Mouse (Mus musculus) neural tube, embryonic 13.5 days (tissue): ENCODE results near the gene Cep104. TPM values are rescaled to one million over a fixed set of nuclear protein-coding genes. Genes with fewer than 3 reads are reported as not detected.
A peak's percentile ranks its signal among the peaks of the same experiment; 100 is the strongest.

Experiments used
- ATAC-seq: fragments of 200-750 bp; cut with Nextera tagmentation; 2 replicates; pipeline ENCODE4 v1.8.0; 2017; ENCODE audit warnings: low read depth, mild to moderate bottlenecking, moderate TSS enrichment, moderate library complexity
- H3K27ac ChIP-seq: fragments of 300-500 bp; sonication (generic); replicated peaks from 2 replicates; pipeline ENCODE4 v1.5.1; 2015; ENCODE audit warnings: moderate library complexity, mild to moderate bottlenecking, inconsistent platforms
- H3K27me3 ChIP-seq: fragments of 300-500 bp; sonication (generic); 2 replicates; pipeline ENCODE4 v1.6.1; 2015; ENCODE audit warnings: mild to moderate bottlenecking, inconsistent platforms
- H3K36me3 ChIP-seq: fragments of 300-500 bp; sonication (generic); 2 replicates; pipeline ENCODE4 v1.6.1; 2015; ENCODE audit warnings: mild to moderate bottlenecking, inconsistent platforms
- H3K4me1 ChIP-seq: fragments of 300-500 bp; sonication (generic); replicated peaks from 2 replicates; pipeline ENCODE4 v1.6.1; 2015; ENCODE audit warnings: inconsistent platforms
- H3K4me2 ChIP-seq: fragments of 300-500 bp; sonication (generic); 2 replicates; pipeline ENCODE4 v1.6.1; 2015; ENCODE audit warnings: inconsistent platforms, mild to moderate bottlenecking, moderate library complexity
- H3K4me3 ChIP-seq: fragments of 300-500 bp; sonication (generic); 2 replicates; pipeline ENCODE4 v1.5.1; 2015; ENCODE audit warnings: mild to moderate bottlenecking, inconsistent platforms
- H3K9ac ChIP-seq: fragments of 300-500 bp; sonication (generic); 2 replicates; pipeline ENCODE4 v1.6.1; 2015; ENCODE audit warnings: moderate library complexity, mild to moderate bottlenecking, inconsistent platforms
- H3K9me3 ChIP-seq: fragments of 300-500 bp; sonication (generic); 2 replicates; pipeline ENCODE4 v1.6.1; 2016; ENCODE audit warnings: inconsistent platforms
- WGBS: fragments of 180-500 bp; shearing (Covaris S2); methylation state at CpG from one replicate; pipeline ENCODE4 v1.1.7; 2015; 5-methylcytosine and 5-hydroxymethylcytosine counted together
- polyA plus RNA-seq: library from polyadenylated mRNA; unstranded; fragments of >200 nt; fragmentation: Nextera tagmentation; extraction: Ambion mirVana; gene quantifications from 2 replicates; pipeline ENCODE4 v1.2.1, GENCODE M21; 2015

The Cep104 gene
- polyA plus RNA-seq, result 16.4 and 19.8 TPM in 2 replicates

DNA sequence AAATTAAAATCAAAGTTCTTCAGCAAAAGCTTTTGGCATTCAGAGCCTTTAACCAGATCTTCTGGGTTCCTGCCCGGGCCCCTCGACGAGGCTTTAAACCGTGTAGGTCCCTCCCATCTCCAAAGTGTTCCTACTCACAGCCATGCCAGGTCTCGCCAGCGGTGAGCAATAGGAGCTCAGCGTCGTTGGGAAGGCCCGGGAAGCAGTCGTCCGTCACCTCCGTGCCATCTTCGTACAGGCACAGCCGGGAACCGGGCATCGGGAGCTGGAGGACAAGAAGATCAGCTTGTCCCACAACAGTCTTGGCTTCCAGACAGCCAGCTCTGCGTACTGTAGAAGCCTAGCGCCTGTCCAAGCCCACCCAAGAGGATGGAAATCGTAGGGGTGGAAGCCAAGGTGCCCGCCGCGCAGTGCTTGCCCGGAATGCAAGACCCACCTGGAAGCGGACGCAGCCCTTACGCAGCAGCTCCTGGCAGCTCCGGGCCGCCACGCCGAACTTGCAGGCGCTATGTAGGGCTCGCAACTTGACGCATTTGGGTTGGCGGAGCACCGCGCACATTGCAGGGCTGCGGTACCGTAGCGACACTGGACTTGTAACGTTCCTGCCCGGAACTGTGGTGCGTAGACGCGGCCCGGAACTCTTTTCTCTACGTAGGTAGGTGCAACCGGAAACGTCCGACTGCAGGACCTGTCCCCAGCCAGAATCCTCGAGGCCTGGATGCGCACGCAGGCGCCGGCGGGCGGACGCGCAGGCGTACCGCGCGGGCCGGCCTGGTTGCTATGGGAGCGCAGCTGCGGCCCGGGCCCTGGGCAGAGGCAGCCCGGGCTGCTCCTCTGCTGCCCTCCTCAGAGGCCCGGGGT is at the start of gene Cep104, which contains the start of gene Dffb:
Cep104 (plus strand) TSS at position 764 of the 861 bp plus-strand sequence.
Dffb (minus strand) TSS at position 696 of the 861 bp plus-strand sequence.
- H3K9me3 ChIP-seq, result no peaks in the 10 kb centered on the region
- 2% methylated on average over 68 of the region's 68 CpGs for WGBS
- peak within 1 kb of the TSS; percentile 82 for H3K27ac ChIP-seq
- peak within 1 kb of the TSS; percentile 95 for H3K4me3 ChIP-seq
- peak; percentile 98 for ATAC-seq
- H3K36me3 ChIP-seq, result peaks cover 35% of the 10 kb centered on the region
- peak within 1 kb of the TSS; percentile 97 for H3K4me2 ChIP-seq
- peak within 1 kb of the TSS; percentile 93 for H3K9ac ChIP-seq
- peaks cover 45% of the 10 kb centered on the region for H3K4me1 ChIP-seq
- no peaks in the 10 kb centered on the region for H3K27me3 ChIP-seq

DNA sequence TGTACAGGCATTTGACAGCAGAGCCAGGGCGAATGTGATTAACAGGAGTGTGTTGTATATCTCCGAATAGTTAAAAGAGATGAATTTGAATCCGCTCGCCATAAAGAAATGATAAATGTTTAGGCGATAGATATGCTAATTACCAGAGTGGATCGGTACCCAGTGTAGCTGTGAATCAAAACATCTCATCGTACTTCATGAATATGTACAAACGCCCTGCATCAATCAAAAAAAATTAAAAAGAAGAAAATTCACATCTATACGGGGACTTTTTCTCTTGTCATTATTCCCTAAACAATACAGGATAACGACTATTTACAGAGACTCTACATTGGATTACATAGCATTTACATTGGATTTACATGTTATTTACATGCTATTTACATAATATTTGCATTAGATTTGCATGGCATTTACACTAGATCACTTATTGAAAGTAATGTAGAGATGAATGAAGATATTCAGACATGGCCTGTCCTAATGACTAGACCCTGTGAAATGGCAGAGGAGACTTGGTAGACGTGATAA is 46.2 kb upstream of the Cep104 start:
- no peaks in the 10 kb centered on the region for H3K9me3 ChIP-seq
- ATAC-seq, result no peak
- 58% methylated on average over 11 of the region's 11 CpGs for WGBS
- H3K27ac ChIP-seq, result no peak overlapping the region
- H3K4me1 ChIP-seq, result peaks cover 9% of the 10 kb centered on the region; the same call in 1 of the 2 replicates
- no peaks in the 10 kb centered on the region for H3K36me3 ChIP-seq
- no peaks in the 10 kb centered on the region for H3K27me3 ChIP-seq
- no peak overlapping the region for H3K4me3 ChIP-seq
- H3K9ac ChIP-seq, result no peak overlapping the region
- no peak overlapping the region for H3K4me2 ChIP-seq

DNA sequence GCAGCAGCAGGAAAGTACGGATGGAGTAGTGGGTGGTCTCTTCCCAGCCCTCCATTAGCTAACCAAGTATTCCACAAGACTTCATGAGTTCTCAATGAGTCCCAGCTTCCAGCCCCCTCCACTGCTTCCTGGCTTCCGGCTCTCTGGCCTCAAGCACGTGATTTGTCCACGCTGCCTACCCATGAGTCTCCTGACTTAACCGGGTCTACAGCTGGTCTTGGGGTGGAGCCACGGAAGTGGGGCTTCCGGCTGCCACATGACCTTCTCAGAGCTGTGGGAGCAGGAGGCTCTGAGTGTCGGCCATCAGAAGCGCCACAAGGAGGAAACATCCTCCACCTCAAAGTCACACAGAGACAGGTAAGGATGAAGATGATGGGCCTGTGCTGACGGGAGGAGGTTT is 45.6 kb upstream of the Cep104 start:
- WGBS, result 74% methylated on average over 10 of the region's 10 CpGs
- 0 out of 2 replicates have a peak overlapping the region, but pooled peaks have one; percentile 9 for H3K27ac ChIP-seq
- no peak overlapping the region for H3K4me3 ChIP-seq
- no peak for ATAC-seq
- H3K4me2 ChIP-seq, result no peak overlapping the region
- H3K4me1 ChIP-seq, result peaks cover 9% of the 10 kb centered on the region; the same call in 1 of the 2 replicates
- H3K9ac ChIP-seq, result no peak overlapping the region
- H3K27me3 ChIP-seq, result no peaks in the 10 kb centered on the region
- no peaks in the 10 kb centered on the region for H3K9me3 ChIP-seq
- H3K36me3 ChIP-seq, result no peaks in the 10 kb centered on the region

DNA sequence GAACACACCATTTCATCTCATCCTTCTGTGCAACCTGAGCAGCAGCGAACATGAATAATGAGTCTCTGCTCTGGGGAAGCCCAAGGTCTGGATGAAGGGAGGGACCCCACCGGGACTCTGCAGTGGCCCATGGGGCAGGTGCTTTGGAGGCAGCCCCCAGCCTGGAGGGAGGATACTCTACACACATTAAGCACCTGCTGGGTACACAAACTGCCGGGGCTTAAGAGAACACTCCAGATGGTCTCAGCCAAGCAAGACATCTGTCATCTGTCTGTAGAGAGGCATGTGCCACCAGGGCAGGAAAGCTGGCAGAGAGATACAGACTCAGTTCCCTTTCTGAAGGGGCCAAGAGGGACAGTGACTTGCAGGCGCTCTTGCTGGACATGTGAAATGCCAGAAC is 45.1 kb upstream of the Cep104 start:
- Histone ChIP-seq H3K27ac (0 out of 2 replicates have a peak overlapping the region, but pooled peaks have one; percentile 9), H3K4me2 (no peak overlapping the region), H3K4me3 (no peak overlapping the region), H3K36me3 (no peaks in the 10 kb centered on the region), H3K9me3 (no peaks in the 10 kb centered on the region), H3K4me1 (peaks cover 9% of the 10 kb centered on the region; the same call in 1 of the 2 replicates), H3K9ac (no peak overlapping the region), H3K27me3 (no peaks in the 10 kb centered on the region)
- no peak for ATAC-seq
- 54% methylated on average over 4 of the region's 4 CpGs for WGBS

DNA sequence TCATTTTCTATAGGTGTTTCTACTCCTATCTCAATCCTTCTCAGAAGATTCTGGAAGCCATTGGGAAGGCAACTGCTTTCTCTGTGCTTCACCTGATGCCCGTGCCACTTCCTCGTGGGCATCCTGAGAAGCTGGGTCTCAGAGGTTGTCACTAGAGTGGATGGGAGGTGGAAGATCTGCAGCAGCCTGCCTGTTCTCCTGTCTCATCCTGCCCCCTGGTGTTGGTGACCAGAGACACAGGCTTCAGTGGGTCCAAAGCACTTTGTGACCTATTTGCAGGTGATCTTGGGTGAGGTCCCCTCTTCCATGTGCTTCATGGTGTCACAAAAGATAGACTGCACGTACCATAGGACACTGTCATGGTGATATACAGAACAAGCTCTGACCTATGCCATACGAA is 31.8 kb upstream of the Cep104 start:
- Histone ChIP-seq H3K9ac (no peak overlapping the region), H3K4me2 (no peak overlapping the region), H3K27me3 (peaks cover 19% of the 10 kb centered on the region), H3K27ac (no peak overlapping the region), H3K9me3 (no peaks in the 10 kb centered on the region), H3K4me1 (peaks cover 29% of the 10 kb centered on the region), H3K4me3 (no peak overlapping the region), H3K36me3 (no peaks in the 10 kb centered on the region)
- WGBS, result 65% methylated on average over 4 of the region's 4 CpGs
- no peak for ATAC-seq

DNA sequence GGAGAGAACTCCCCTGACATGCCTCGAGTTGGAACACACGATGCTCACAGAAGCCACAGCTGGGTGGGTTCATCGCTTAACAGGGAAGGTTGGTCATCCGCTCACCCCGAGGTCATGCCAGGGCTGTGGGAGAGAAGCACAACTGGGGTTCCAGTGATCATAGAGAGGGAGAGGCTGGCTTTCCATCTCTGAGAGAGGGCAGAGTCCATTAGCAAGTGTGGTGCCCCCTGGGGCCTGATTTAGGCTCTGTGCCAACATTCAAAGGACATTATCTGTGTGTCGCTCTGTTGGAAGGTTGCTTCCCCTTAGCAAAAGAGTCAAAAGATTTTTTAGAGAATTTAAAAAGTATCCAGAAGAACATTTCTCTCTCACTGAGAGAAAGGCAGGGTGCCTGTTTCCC is 30.7 kb upstream of the Cep104 start:
- H3K4me2 ChIP-seq, result no peak overlapping the region
- H3K27me3 ChIP-seq, result peaks cover 23% of the 10 kb centered on the region
- H3K27ac ChIP-seq, result no peak overlapping the region
- 50% methylated on average over 6 of the region's 6 CpGs for WGBS
- no peak overlapping the region for H3K4me3 ChIP-seq
- 0 out of 2 replicates have a peak overlapping the region, but pooled peaks have one; percentile 9 for H3K9ac ChIP-seq
- no peak for ATAC-seq
- H3K4me1 ChIP-seq, result peaks cover 29% of the 10 kb centered on the region
- no peaks in the 10 kb centered on the region for H3K36me3 ChIP-seq
- H3K9me3 ChIP-seq, result no peaks in the 10 kb centered on the region

DNA sequence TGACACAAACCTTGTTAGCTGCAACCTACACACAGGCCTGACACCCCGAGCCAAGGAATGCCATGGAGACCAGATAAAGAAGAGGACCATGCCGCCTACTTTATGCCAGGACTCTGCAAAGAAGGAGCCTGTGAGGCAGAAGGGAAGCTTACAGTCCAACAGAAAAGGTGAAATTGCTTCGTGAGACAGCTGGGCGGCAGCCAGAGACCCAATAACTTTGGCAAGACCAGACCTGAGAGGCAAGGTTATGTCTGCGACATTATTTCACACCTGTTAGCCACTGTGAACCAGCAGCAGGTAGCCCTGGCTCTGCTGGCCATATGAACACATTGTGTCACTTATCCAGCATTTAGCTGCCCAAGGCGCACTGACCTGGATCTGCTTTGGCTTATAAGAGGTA is 29.3 kb upstream of the Cep104 start:
- Histone ChIP-seq H3K27me3 (peaks cover 23% of the 10 kb centered on the region), H3K9ac (no peak overlapping the region), H3K36me3 (no peaks in the 10 kb centered on the region), H3K4me3 (no peak overlapping the region), H3K4me1 (peaks cover 29% of the 10 kb centered on the region), H3K9me3 (no peaks in the 10 kb centered on the region), H3K4me2 (no peak overlapping the region), H3K27ac (no peak overlapping the region)
- WGBS, result 82% methylated on average over 6 of the region's 6 CpGs
- ATAC-seq, result no peak

DNA sequence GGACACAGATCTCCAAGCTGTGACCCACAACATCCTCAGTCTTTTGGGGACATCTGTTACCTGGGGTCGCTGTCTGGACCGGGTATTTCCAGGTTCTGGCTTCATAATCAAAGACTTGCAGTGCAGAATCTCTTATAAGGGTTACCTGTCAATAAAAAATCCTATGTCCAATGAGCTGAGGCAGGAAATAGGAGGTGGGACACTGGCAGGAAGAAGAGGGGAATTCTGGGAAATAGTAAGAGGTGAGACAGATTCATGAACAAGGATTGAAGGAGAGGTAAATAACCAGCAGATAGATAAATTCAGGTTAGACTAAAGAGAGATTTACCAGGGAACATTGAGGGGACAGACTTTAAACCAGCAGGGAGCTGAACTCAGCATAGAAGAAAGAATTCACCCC is 24.6 kb upstream of the Cep104 start:
- Histone ChIP-seq H3K4me1 (peaks cover 17% of the 10 kb centered on the region), H3K36me3 (no peaks in the 10 kb centered on the region), H3K4me3 (no peak overlapping the region), H3K4me2 (no peak overlapping the region), H3K9ac (no peak overlapping the region), H3K27me3 (peaks cover 29% of the 10 kb centered on the region), H3K9me3 (no peaks in the 10 kb centered on the region), H3K27ac (no peak overlapping the region)
- WGBS, result 74% methylated on average over 2 of the region's 2 CpGs
- ATAC-seq, result no peak

DNA sequence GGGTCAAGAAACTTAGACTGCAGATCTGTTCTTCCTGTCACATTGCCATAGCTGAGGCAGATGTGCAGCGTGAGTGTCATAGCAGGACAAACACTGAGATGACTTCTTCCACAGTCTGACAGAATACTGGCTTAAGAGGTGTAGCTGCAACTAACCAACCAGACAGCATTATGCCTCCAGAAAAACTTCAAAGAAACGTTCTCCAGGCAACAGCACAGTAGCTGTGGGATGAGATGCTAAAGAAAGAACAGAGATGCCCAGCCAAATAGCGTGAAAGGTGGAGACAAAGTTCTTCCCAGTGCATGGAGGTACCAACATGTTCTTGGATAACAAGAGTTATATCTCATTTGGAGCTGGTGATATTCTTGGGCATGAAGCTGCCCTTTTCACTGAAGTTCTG is 23.8 kb upstream of the Cep104 start:
- H3K9ac ChIP-seq, result no peak overlapping the region
- peaks cover 24% of the 10 kb centered on the region for H3K27me3 ChIP-seq
- no peak for ATAC-seq
- no peak overlapping the region for H3K4me3 ChIP-seq
- H3K4me1 ChIP-seq, result peaks cover 24% of the 10 kb centered on the region
- peak overlapping the region; percentile 70; the same call in 1 of the 2 replicates for H3K27ac ChIP-seq
- 69% methylated on average over 3 of the region's 3 CpGs for WGBS
- H3K9me3 ChIP-seq, result no peaks in the 10 kb centered on the region
- H3K4me2 ChIP-seq, result no peak overlapping the region
- no peaks in the 10 kb centered on the region for H3K36me3 ChIP-seq

DNA sequence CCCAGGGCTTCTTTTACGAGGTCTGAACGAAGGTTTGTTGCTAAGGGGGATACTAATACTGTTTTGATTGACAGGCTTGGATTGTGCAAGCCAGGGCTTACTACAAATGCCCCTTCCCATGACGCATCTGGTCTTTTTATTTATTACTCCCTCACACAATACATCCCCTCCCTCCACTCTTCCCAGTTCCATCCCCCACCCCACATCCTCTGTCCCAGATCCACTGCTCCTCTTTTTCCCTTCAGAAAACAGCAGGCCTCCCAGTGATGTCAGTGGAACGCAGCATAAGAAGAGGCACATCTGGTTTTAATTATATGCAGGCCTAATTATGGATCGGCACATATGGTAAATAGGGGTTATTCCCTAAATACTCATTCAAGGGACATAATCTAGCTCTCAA is 23.3 kb upstream of the Cep104 start:
- H3K4me1 ChIP-seq, result peaks cover 29% of the 10 kb centered on the region
- H3K4me2 ChIP-seq, result no peak overlapping the region
- no peaks in the 10 kb centered on the region for H3K36me3 ChIP-seq
- no peaks in the 10 kb centered on the region for H3K9me3 ChIP-seq
- ATAC-seq, result peak; percentile 24; the same call in 1 of the 2 replicates
- no peak overlapping the region for H3K4me3 ChIP-seq
- no peak overlapping the region for H3K9ac ChIP-seq
- 22% methylated on average over 5 of the region's 5 CpGs for WGBS
- peak overlapping the region; percentile 70 for H3K27ac ChIP-seq
- H3K27me3 ChIP-seq, result peaks cover 19% of the 10 kb centered on the region

DNA sequence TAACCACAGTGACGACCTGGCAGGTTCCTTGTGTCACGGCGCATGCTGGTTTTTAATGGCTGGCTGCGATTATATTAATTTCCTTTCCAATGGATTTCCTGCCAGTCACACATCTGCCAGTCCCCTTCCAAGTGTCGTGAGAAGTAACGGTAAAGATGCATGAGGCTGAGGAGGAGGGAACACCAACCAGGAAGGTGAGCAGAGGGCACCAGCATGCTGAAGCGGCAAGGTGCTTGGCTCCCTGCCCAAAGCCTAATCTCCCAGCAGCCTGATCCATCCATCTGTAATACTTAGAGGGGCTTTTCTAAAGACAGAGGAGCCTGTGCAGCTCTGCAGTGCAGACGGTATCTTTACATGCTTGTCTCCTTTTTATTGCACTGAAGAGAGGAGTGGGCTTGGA is 19.3 kb upstream of the Cep104 start:
- Histone ChIP-seq H3K36me3 (peaks cover 14% of the 10 kb centered on the region), H3K27me3 (peaks cover 6% of the 10 kb centered on the region), H3K9me3 (no peaks in the 10 kb centered on the region), H3K27ac (peak overlapping the region; percentile 93), H3K4me1 (peaks cover 48% of the 10 kb centered on the region), H3K4me2 (no peak overlapping the region), H3K4me3 (no peak overlapping the region), H3K9ac (no peak overlapping the region)
- WGBS, result 70% methylated on average over 8 of the region's 8 CpGs
- no peak for ATAC-seq
